Mouse (Mus musculus) hindbrain, embryonic 10.5 days (tissue): ENCODE data around the gene Ago4. TPM values are rescaled to one million over a fixed set of nuclear protein-coding genes. Genes with fewer than 3 reads are reported as not detected.

Source experiments
- DNase-seq: peaks from one replicate; pipeline ENCODE4 v3.0.0-alpha.2; 2017; ENCODE audit warnings: low spot score
- H3K27ac ChIP-seq: fragments of 300-500 bp; sonication (generic); 2 replicates; pipeline ENCODE4 v1.5.1; 2016; ENCODE audit warnings: mild to moderate bottlenecking, moderate library complexity
- H3K27me3 ChIP-seq: fragments of 300-500 bp; sonication (generic); 2 replicates; pipeline ENCODE4 v1.6.1; 2016; ENCODE audit warnings: mild to moderate bottlenecking; ENCODE audit not compliant: poor library complexity, insufficient read depth, severe bottlenecking
- H3K36me3 ChIP-seq: fragments of 300-500 bp; sonication (generic); 2 replicates; pipeline ENCODE4 v1.6.1; 2016; ENCODE audit warnings: mild to moderate bottlenecking, moderate library complexity
- H3K4me1 ChIP-seq: fragments of 300-500 bp; sonication (generic); replicated peaks from 2 replicates; pipeline ENCODE4 v1.6.1; 2016; ENCODE audit warnings: mild to moderate bottlenecking
- H3K4me3 ChIP-seq: fragments of 300-500 bp; sonication (generic); 2 replicates; pipeline ENCODE4 v1.5.1; 2016; ENCODE audit warnings: mild to moderate bottlenecking, moderate library complexity
- H3K9me3 ChIP-seq: fragments of 300-500 bp; sonication (generic); 2 replicates; pipeline ENCODE4 v1.6.1; 2016; ENCODE audit warnings: mild to moderate bottlenecking, moderate library complexity
- WGBS: fragments of 180-500 bp; shearing (Covaris S2); methylation state at CpG from one replicate; pipeline ENCODE4 v1.1.7; 2016; 5-methylcytosine and 5-hydroxymethylcytosine counted together
- polyA plus RNA-seq: library from polyadenylated mRNA; unstranded; fragments of >200 nt; fragmentation: Nextera tagmentation; extraction: Ambion mirVana; gene quantifications from 2 replicates; pipeline ENCODE4 v1.2.1, GENCODE M21; 2016

The Ago4 gene
- polyA plus RNA-seq, 1 experiment from 2014 or later = 2.8 TPM

DNA sequence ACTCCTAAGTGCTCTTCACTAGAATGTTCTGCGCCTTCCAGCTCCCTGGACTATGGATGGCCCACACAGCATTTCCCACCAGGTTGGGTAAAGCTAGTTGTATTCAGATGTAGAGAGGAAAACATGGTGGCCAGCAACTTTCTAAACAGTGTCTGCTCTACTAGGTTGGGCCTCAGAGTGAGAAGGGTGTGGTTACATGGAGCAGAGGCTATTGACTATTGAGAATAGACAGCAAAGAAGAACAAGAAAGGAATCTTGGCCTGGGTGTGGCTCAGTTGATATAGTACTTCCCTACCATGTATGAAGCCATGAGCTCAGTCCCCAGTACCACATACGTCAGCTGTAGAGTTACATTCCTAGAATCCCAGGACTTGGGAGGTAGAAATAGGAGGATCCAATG, 24.2 kb downstream of the Ago4 start:
- Histone ChIP-seq H3K27ac (no peak overlapping the region), H3K4me3 (no peak overlapping the region), H3K9me3 (no peaks in the 10 kb centered on the region), H3K4me1 (0 out of 2 replicates have a peak, but pooled peaks cover 4% of the 10 kb centered on the region), H3K36me3 (peaks cover 33% of the 10 kb centered on the region), H3K27me3 (no peaks in the 10 kb centered on the region)
- 94% methylated on average over 2 of the region's 2 CpGs for WGBS
- DNase-seq = no peak

DNA sequence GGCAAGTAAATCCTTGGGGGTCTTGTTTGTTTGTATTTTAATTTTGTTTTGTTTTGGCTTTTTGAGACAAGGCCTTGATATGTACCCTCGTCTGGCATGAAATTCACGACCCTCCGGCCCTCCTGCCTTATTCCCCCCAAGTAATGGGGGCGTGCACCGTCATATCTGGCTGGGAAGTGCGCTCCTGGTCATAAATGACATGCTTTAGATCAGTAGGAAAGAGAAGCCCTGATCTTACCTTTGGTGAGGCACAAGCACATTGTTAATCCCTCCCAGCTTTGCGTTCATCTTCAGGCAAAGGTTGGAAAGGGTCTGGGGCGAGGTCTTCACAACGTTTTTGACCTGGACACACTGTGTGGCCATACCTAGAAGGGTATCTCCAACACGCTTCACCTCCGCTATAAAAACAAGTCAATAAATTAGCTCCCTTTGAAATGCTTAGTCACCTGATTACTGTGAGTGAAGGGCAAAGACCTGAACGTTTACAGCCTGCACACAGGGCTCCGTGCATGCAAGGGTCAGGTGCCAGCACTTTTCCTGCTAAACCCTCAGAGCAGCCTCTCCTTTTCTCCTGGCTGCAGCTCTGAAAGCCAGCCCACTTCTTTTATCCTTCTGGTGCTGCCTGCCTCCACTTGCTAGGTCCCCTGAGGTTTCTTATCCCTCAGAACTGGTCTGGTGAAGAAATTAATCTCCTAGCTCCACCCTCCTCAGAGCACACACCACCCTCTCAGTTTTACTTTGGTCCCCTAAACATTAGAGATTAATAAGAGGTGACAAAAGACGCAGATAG, 25.0 kb downstream of the Ago4 start:
- H3K4me3 ChIP-seq = no peak overlapping the region
- H3K27me3 ChIP-seq = no peaks in the 10 kb centered on the region
- H3K36me3 ChIP-seq = peaks cover 31% of the 10 kb centered on the region
- H3K4me1 ChIP-seq = 0 out of 2 replicates have a peak, but pooled peaks cover 4% of the 10 kb centered on the region
- WGBS = 80% methylated on average over 14 of the region's 14 CpGs
- DNase-seq = no peak
- H3K27ac ChIP-seq = no peak overlapping the region
- H3K9me3 ChIP-seq = no peaks in the 10 kb centered on the region

DNA sequence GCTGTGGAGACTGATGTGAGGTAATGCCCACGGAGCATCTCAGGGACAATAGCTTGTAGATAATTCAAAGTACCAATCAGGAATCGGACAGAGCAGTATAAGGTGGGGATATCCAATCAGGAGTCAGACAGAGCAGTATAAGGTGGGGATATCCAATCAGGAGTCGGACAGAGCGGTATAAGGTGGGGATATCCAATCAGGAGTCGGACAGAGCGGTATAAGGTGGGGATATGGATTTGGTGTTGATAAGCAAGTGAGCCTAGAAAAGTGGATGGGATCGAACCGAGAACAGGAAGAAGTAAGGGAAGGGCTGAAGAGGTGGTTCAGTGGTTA, 30.3 kb downstream of the Ago4 start:
- Histone ChIP-seq H3K36me3 (peaks cover 11% of the 10 kb centered on the region), H3K4me3 (no peak overlapping the region), H3K27ac (no peak overlapping the region), H3K9me3 (no peaks in the 10 kb centered on the region), H3K27me3 (no peaks in the 10 kb centered on the region), H3K4me1 (0 out of 2 replicates have a peak, but pooled peaks cover 5% of the 10 kb centered on the region)
- WGBS = 48% methylated on average over 8 of the region's 8 CpGs
- DNase-seq = no peak

GRCm38 (mm10) chr4:126502141-126502976, 30.9 kb downstream of the Ago4 start:
- Histone ChIP-seq H3K9me3 (no peaks in the 10 kb centered on the region), H3K4me3 (no peak overlapping the region), H3K4me1 (0 out of 2 replicates have a peak, but pooled peaks cover 5% of the 10 kb centered on the region), H3K36me3 (peaks cover 11% of the 10 kb centered on the region), H3K27me3 (no peaks in the 10 kb centered on the region), H3K27ac (no peak overlapping the region)
- no peak for DNase-seq
- 77% methylated on average over 6 of the region's 6 CpGs for WGBS

DNA sequence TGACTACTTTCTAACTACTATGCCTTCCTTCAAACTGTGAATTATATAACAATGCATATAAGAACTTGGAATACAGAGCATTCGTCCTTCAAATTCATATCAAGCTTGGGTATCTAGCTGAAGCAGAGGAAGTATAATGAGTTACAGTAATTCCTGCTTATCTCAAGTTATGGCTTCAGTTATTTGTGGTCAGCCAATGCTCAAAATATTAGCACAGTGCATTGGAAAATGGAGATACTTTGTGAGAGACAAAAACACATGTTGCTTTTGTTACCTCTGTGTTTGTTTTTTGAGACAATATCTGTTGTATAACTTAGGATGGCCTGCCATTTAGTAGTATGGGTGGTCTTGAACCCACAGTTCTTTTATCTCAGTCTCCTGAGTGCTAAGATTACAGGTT, 34.7 kb downstream of the Ago4 start:
- peaks cover 5% of the 10 kb centered on the region; the same call in 1 of the 2 replicates for H3K36me3 ChIP-seq

GRCm38 (mm10) chr4:126496963-126497362, 36.3 kb downstream of the Ago4 start:
- Histone ChIP-seq H3K9me3 (no peaks in the 10 kb centered on the region), H3K27me3 (no peaks in the 10 kb centered on the region), H3K27ac (no peak overlapping the region), H3K36me3 (peaks cover 14% of the 10 kb centered on the region; the same call in 1 of the 2 replicates), H3K4me3 (no peak overlapping the region), H3K4me1 (no peaks in the 10 kb centered on the region)
- no peak for DNase-seq
- WGBS = 79% methylated on average over 2 of the region's 2 CpGs

More for the DNA sequence above, 34.7 kb downstream of the Ago4 start:
- Histone ChIP-seq H3K9me3 (no peaks in the 10 kb centered on the region), H3K27me3 (no peaks in the 10 kb centered on the region), H3K27ac (no peak overlapping the region), H3K4me1 (0 out of 2 replicates have a peak, but pooled peaks cover 5% of the 10 kb centered on the region), H3K4me3 (no peak overlapping the region)
- WGBS = 92% methylated on average over 1 of the region's 1 CpGs
- no peak for DNase-seq

- Histone ChIP-seq H3K4me3 (no peak overlapping the region), H3K36me3 (peaks cover 14% of the 10 kb centered on the region; the same call in 1 of the 2 replicates), H3K27me3 (no peaks in the 10 kb centered on the region), H3K9me3 (no peaks in the 10 kb centered on the region), H3K4me1 (no peaks in the 10 kb centered on the region), H3K27ac (no peak overlapping the region)
- DNase-seq = no peak
- 83% methylated on average over 5 of the region's 5 CpGs for WGBS
Observed at GRCm38 (mm10) chr4:126495942-126496790, 37.1 kb downstream of the Ago4 start.

DNA sequence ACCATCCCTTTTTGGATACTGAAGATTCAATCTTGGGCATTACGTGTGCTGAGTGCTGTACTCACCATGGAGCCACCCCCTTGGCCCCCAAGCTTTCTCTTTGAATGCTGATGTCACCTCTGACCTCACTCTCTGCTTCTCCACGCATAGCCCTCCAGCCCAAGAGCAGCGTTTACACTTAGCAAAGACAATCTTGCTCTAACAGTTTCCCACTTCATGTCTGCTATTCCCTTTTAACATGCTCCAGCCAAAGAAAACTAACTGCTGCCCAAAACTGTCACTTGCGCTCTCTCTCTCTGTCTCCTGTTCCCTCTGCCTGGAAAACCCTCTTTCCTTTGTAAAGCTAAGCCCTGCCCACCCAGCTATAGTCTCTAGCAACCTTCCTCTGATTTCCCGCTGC, 37.8 kb downstream of the Ago4 start:
- H3K36me3 ChIP-seq = peaks cover 14% of the 10 kb centered on the region; the same call in 1 of the 2 replicates
- no peaks in the 10 kb centered on the region for H3K4me1 ChIP-seq
- 63% methylated on average over 5 of the region's 5 CpGs for WGBS
- no peaks in the 10 kb centered on the region for H3K9me3 ChIP-seq
- DNase-seq = no peak
- H3K27ac ChIP-seq = no peak overlapping the region
- no peak overlapping the region for H3K4me3 ChIP-seq
- H3K27me3 ChIP-seq = no peaks in the 10 kb centered on the region

GRCm38 (mm10) chr4:126493416-126493815, 39.9 kb downstream of the Ago4 start:
- H3K4me1 ChIP-seq = no peaks in the 10 kb centered on the region
- 89% methylated on average over 4 of the region's 4 CpGs for WGBS
- no peak for DNase-seq
- H3K27me3 ChIP-seq = no peaks in the 10 kb centered on the region
- H3K36me3 ChIP-seq = peaks cover 14% of the 10 kb centered on the region; the same call in 1 of the 2 replicates
- H3K4me3 ChIP-seq = no peak overlapping the region
- H3K27ac ChIP-seq = no peak overlapping the region
- no peaks in the 10 kb centered on the region for H3K9me3 ChIP-seq

GRCm38 (mm10) chr4:126491977-126492376, 41.3 kb downstream of the Ago4 start:
- H3K27ac ChIP-seq = no peak overlapping the region
- H3K36me3 ChIP-seq = peaks cover 13% of the 10 kb centered on the region; the same call in 1 of the 2 replicates
- WGBS = 52% methylated on average over 5 of the region's 5 CpGs
- no peak overlapping the region for H3K4me3 ChIP-seq
- no peaks in the 10 kb centered on the region for H3K4me1 ChIP-seq
- H3K27me3 ChIP-seq = no peaks in the 10 kb centered on the region
- no peaks in the 10 kb centered on the region for H3K9me3 ChIP-seq
- no peak for DNase-seq

- Histone ChIP-seq H3K27ac (no peak overlapping the region), H3K9me3 (no peaks in the 10 kb centered on the region), H3K27me3 (no peaks in the 10 kb centered on the region), H3K4me3 (no peak overlapping the region), H3K36me3 (peaks cover 9% of the 10 kb centered on the region; the same call in 1 of the 2 replicates), H3K4me1 (no peaks in the 10 kb centered on the region)
- no peak for DNase-seq
- WGBS = 82% methylated on average over 12 of the region's 12 CpGs
Observed at GRCm38 (mm10) chr4:126490726-126491125, 42.5 kb downstream of the Ago4 start.

GRCm38 (mm10) chr4:126489811-126490210, 43.5 kb downstream of the Ago4 start:
- peaks cover 9% of the 10 kb centered on the region; the same call in 1 of the 2 replicates for H3K36me3 ChIP-seq
- no peaks in the 10 kb centered on the region for H3K4me1 ChIP-seq
- WGBS = 89% methylated on average over 5 of the region's 5 CpGs
- no peaks in the 10 kb centered on the region for H3K27me3 ChIP-seq
- H3K27ac ChIP-seq = no peak overlapping the region
- H3K4me3 ChIP-seq = no peak overlapping the region
- H3K9me3 ChIP-seq = no peaks in the 10 kb centered on the region
- no peak for DNase-seq
